Mouse (Mus musculus): Measurements from ENCODE around the gene Fntb. TPM values are rescaled to one million over a fixed set of nuclear protein-coding genes. Genes with fewer than 3 reads are reported as not detected.
A peak's percentile ranks its signal among the peaks of the same experiment; 100 is the strongest.

The Fntb gene
- polyA plus RNA-seq, 1 experiment from 2014 or later = 41.7 TPM

DNA sequence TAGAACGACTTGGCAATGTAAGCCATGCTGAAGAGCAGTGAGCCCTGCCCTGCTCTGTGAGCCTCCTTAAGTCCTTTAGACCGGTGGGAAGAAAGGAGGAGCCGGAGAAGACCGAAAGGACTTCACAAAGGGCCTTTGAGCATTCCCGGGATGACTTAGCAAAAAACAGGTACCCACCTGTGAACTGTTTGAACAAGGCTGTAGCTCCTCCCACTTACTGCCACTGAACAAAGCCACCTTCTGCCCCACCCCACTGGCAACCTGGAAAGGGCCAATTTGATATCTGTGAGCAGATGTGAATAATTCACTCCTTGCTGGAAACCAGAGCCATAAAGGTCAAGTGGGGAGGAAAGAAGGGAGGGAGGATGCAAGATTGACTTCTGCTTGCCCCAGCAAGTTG is 30.0 kb downstream of the Fntb start, which contains the start of gene Gpx2:
Gene Gpx2 (minus strand): TSS at position 205 of the 400 bp plus-strand sequence.
- Histone ChIP-seq H3K27me3 (no peaks in the 10 kb centered on the region), H3K4me2 (no peak within 1 kb of the TSS), H3K9me3 (no peaks in the 10 kb centered on the region), H3K4me1 (replicated peaks) (peaks cover 7% of the 10 kb centered on the region; the same call in 1 of the 2 replicates), H3K27ac (no peak within 1 kb of the TSS), H3K36me3 (no peaks in the 10 kb centered on the region), H3K4me3 (replicated peaks) (no peak within 1 kb of the TSS), H3K9ac (replicated peaks) (no peak within 1 kb of the TSS)
- 77% methylated on average over 5 of the region's 5 CpGs for WGBS
- no peak for ATAC-seq (ENCODE audit: insufficient number of reproducible peaks, insufficient read depth, low FRiP score, low TSS enrichment, low read depth)

DNA sequence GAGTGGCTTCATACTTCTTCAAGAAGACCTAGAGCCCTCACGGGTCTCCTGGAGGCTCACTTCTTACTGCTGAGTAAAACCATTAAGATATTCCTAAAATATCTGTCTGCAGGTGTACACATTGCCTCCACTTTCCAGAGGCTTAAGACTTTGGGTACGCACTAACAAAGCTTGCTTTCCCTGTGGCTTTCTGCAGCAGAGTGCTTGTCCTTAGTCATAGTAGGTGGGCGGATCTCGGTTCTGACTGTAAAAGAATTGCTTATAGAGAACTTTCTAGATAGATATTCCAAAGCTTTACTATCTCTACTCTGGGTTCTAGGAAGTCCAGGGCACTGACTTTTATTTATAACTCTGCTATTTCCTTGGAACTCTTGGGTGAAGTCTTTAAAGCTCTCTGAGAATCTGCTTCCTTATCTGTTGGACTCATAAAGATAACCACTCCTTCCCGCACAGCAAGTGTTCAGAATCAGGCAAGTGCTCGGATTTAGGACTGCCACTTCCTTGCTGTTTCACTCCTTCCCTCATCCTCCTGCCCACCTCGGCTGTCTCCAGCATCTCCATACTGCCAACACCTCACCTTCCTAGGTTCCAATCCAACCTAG is 31.6 kb downstream of the Fntb start:
- no peaks in the 10 kb centered on the region for H3K36me3 ChIP-seq
- peaks cover 7% of the 10 kb centered on the region; the same call in 1 of the 2 replicates for H3K4me1 ChIP-seq (replicated peaks)
- H3K4me3 ChIP-seq (replicated peaks) = no peak overlapping the region
- no peak overlapping the region for H3K9ac ChIP-seq (replicated peaks)
- no peak overlapping the region for H3K27ac ChIP-seq
- no peak overlapping the region for H3K4me2 ChIP-seq
- no peaks in the 10 kb centered on the region for H3K27me3 ChIP-seq
- 85% methylated on average over 7 of the region's 7 CpGs for WGBS
- no peak for ATAC-seq (ENCODE audit: insufficient number of reproducible peaks, insufficient read depth, low FRiP score, low TSS enrichment, low read depth)
- H3K9me3 ChIP-seq = no peaks in the 10 kb centered on the region

DNA sequence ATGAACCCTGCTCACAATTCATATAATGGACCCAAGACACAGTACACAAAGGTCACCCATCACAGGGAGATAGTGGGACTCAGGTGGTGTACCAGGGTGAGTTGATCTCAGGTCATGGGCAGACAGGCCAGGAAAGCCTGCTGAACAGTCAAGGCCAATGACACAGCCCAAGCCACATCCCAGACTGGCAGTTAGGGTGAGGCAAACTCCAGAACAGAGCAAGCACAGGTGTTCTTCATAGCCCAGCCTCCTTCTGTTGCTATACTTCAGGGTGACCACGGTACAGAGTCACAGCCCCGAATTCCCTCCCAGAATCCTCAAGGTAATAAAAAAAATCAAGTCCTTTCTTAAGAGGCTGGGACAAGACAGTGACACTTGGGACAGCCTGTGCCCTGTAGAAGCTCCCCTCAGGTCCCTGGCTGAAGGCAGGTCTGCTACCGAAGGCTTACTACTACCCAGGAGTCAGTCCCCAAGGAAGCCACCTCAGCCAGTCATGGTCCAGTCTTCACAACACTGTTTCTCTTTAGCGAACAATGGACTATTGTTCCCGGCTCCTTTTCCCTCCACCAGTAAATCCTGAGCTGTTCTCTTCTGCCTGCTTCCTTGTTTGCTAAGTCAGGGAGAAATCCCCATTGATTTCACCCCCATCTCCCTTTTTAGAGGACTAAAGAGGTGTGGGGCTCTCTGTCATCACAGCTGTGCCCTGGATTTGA is 32.8 kb downstream of the Fntb start:
- peaks cover 7% of the 10 kb centered on the region; the same call in 1 of the 2 replicates for H3K4me1 ChIP-seq (replicated peaks)
- H3K4me2 ChIP-seq = no peak overlapping the region
- H3K27me3 ChIP-seq = no peaks in the 10 kb centered on the region
- H3K27ac ChIP-seq = no peak overlapping the region
- H3K9me3 ChIP-seq = no peaks in the 10 kb centered on the region
- H3K9ac ChIP-seq (replicated peaks) = no peak overlapping the region
- H3K4me3 ChIP-seq (replicated peaks) = no peak overlapping the region
- ATAC-seq (ENCODE audit: insufficient number of reproducible peaks, insufficient read depth, low FRiP score, low TSS enrichment, low read depth) = no peak
- no peaks in the 10 kb centered on the region; the same call in 1 of the 2 replicates for H3K36me3 ChIP-seq
- WGBS = 80% methylated on average over 5 of the region's 5 CpGs

DNA sequence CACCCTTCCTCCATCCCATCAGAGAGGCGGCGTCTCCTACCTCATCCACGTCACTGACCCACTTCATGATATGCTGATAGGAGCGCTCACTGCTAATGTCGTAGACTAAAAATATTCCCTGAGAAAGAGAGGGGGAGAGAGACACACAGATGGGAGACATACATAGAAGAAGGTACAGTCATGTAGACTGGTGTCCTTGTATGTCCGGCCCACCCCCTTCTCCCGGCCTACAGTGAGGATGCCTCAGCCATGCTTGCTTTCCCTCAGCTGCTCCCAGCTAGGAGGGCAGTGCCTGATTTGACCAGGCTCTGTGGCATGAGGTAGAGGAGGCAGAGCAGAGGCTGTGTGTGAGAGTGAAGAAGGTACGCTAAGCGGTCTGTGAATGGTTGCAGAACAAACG is 37.6 kb downstream of the Fntb start:
- 92% methylated on average over 10 of the region's 10 CpGs for WGBS
- H3K4me3 ChIP-seq (replicated peaks) = no peak overlapping the region
- peaks cover 7% of the 10 kb centered on the region; the same call in 1 of the 2 replicates for H3K4me1 ChIP-seq (replicated peaks)

DNA sequence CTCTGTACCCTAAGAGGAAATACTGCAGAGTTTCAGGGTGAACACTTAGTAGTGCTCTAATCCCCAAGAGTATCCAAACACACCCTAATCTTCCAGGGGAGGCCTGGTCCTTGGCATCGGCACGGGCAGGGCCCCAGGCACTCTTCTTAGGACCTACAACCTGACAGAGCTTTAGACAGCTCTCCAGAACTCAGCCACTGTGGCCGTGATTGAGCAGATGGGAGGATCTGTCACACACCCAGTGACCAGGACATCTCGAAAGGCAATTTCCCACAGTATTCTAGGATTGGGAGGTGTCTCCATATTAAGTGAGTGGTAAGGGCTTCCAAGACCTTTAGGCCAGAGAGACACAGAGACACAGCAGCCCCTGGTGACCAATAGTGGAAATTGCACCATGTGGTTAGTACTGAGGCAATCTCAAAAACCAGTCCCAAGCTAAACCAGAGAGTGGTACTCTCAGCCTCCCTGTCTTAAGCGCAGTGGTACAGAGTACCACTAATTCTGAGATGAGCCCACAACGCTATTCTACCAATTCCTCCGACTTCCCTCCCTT is 38.4 kb downstream of the Fntb start:
- 0 out of 2 replicates have a peak, but pooled peaks have one; percentile 44 for ATAC-seq (ENCODE audit: insufficient number of reproducible peaks, insufficient read depth, low FRiP score, low TSS enrichment, low read depth)
- H3K27ac ChIP-seq = no peak overlapping the region
- no peaks in the 10 kb centered on the region for H3K27me3 ChIP-seq
- WGBS = 48% methylated on average over 7 of the region's 7 CpGs
- H3K36me3 ChIP-seq = no peaks in the 10 kb centered on the region; the same call in 1 of the 2 replicates
- H3K4me1 ChIP-seq (replicated peaks) = 0 out of 2 replicates have a peak, but pooled peaks cover under 1% of the 10 kb centered on the region
- no peak overlapping the region for H3K4me3 ChIP-seq (replicated peaks)
- no peak overlapping the region for H3K4me2 ChIP-seq
- H3K9ac ChIP-seq (replicated peaks) = no peak overlapping the region
- H3K9me3 ChIP-seq = no peaks in the 10 kb centered on the region

More for the DNA sequence above, 37.6 kb downstream of the Fntb start:
- Histone ChIP-seq H3K9ac (replicated peaks) (no peak overlapping the region), H3K9me3 (no peaks in the 10 kb centered on the region), H3K4me2 (no peak overlapping the region), H3K36me3 (no peaks in the 10 kb centered on the region; the same call in 1 of the 2 replicates), H3K27me3 (no peaks in the 10 kb centered on the region), H3K27ac (no peak overlapping the region)
- no peak for ATAC-seq (ENCODE audit: insufficient number of reproducible peaks, insufficient read depth, low FRiP score, low TSS enrichment, low read depth)

DNA sequence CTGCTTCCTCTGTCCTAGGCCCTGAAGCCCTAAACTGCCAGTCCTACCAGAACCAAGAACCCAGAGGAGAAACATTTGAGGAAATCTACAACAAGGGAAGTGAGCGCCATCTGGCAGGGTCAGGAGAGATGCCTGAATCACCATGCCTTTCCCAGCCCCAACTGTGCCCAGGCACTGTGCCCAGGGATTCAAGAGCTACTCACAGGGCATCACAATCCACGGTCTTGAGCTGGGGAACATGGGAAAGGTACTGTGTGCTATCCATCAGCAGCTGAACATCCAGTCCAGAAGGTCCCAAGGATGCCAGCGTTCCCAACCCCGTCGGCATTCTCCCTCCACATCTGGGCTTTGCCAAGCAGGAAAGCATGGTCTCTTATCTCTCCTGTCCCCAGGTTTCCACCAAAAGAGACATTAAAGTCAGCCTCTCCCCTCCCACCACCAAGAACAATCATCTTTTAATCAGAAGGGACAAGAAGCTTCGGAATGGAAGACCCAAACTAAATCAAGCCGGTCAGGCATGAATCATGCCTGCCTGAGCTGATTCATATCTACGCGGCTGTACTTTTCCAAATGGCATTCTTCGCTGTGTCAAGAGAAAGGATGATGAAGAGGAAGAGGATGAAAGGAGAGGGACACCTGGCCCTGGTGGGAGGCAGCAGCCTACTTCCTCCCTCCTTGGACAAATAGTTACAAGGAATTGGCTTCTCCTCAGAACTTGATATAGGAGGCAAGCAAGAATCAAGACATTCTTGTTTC is 39.8 kb downstream of the Fntb start:
- WGBS = 91% methylated on average over 10 of the region's 10 CpGs
- Histone ChIP-seq H3K4me3 (replicated peaks) (no peak overlapping the region), H3K9ac (replicated peaks) (no peak overlapping the region), H3K9me3 (no peaks in the 10 kb centered on the region), H3K27ac (no peak overlapping the region), H3K36me3 (no peaks in the 10 kb centered on the region; the same call in 1 of the 2 replicates), H3K4me1 (replicated peaks) (no peaks in the 10 kb centered on the region), H3K4me2 (no peak overlapping the region), H3K27me3 (no peaks in the 10 kb centered on the region)
- ATAC-seq (ENCODE audit: insufficient number of reproducible peaks, insufficient read depth, low FRiP score, low TSS enrichment, low read depth) = no peak

DNA sequence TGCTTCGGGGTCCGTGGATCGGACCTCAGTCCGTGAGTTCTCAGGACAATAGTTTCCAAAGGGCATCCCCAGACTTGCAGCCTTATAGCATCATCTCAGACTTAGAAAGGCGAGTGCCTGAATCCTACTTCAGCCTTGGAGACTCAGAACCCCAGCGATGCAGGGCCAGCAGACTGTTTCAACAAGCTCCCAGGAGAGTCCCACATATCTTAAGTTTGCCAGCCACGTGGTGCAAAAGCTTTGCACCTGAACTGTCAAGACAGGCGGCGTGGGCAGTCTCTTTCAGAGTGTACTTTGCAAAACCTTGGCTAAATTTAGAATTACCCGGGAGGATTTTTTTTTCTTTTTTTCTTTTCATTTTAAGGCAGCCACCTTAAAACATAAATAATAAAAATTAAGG is 42.4 kb downstream of the Fntb start:
- Histone ChIP-seq H3K4me1 (replicated peaks) (no peaks in the 10 kb centered on the region), H3K27ac (no peak overlapping the region), H3K9me3 (no peaks in the 10 kb centered on the region), H3K4me2 (no peak overlapping the region), H3K27me3 (no peaks in the 10 kb centered on the region), H3K9ac (replicated peaks) (no peak overlapping the region), H3K36me3 (no peaks in the 10 kb centered on the region; the same call in 1 of the 2 replicates), H3K4me3 (replicated peaks) (no peak overlapping the region)
- ATAC-seq (ENCODE audit: insufficient number of reproducible peaks, insufficient read depth, low FRiP score, low TSS enrichment, low read depth) = no peak
- WGBS = 83% methylated on average over 10 of the region's 10 CpGs

DNA sequence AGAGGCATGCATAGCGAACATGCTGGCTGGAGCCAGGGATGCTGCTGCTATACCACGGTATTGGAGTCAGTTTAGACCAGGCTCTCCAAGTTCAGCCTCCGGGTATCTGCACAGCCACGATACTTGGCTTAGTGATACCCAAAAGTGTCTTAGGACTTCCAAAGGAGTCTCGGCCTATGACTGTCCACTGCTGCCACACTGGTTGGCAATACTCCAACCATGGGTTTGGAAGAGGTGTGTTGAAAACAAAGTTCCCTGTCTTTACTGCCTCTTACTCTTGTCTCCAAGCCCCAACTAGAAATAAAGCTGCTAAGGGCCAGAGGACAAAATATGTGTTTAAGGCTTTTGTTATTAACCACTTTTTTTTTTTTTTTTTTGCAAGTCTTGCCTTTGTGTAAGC is 45.1 kb downstream of the Fntb start:
- peaks cover 7% of the 10 kb centered on the region; the same call in 1 of the 2 replicates for H3K4me1 ChIP-seq (replicated peaks)
- no peak overlapping the region for H3K9ac ChIP-seq (replicated peaks)
- H3K4me3 ChIP-seq (replicated peaks) = no peak overlapping the region
- 92% methylated on average over 5 of the region's 5 CpGs for WGBS
- H3K4me2 ChIP-seq = no peak overlapping the region
- H3K36me3 ChIP-seq = no peaks in the 10 kb centered on the region
- H3K27me3 ChIP-seq = no peaks in the 10 kb centered on the region
- no peaks in the 10 kb centered on the region for H3K9me3 ChIP-seq
- H3K27ac ChIP-seq = no peak overlapping the region
- ATAC-seq (ENCODE audit: insufficient number of reproducible peaks, insufficient read depth, low FRiP score, low TSS enrichment, low read depth) = no peak

DNA sequence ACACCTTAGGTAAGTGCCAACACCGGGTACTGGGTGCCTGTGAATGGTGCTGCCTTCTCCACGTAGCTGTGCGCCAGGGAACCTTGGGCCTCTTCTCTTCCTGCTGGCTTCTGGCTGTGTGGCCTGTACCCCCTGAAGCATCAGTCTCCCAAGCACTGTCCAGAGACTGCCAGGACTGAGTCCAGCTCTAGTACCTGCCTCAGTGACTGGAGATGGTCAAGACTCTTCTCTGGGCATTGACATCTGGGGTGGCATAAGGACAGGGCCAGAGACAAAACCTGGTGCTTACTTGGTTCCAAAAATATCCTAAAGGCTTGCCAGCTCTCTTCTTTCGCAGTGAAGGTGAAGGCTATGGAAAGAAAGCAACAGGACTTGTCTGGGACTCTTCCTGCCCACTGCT is 45.6 kb downstream of the Fntb start:
- 90% methylated on average over 4 of the region's 4 CpGs for WGBS
- no peak overlapping the region for H3K4me3 ChIP-seq (replicated peaks)
- H3K9me3 ChIP-seq = no peaks in the 10 kb centered on the region
- no peak overlapping the region for H3K27ac ChIP-seq
- H3K27me3 ChIP-seq = no peaks in the 10 kb centered on the region
- ATAC-seq (ENCODE audit: insufficient number of reproducible peaks, insufficient read depth, low FRiP score, low TSS enrichment, low read depth) = no peak
- H3K9ac ChIP-seq (replicated peaks) = no peak overlapping the region
- peaks cover 9% of the 10 kb centered on the region; the same call in 1 of the 2 replicates for H3K4me1 ChIP-seq (replicated peaks)
- H3K4me2 ChIP-seq = no peak overlapping the region
- H3K36me3 ChIP-seq = no peaks in the 10 kb centered on the region

DNA sequence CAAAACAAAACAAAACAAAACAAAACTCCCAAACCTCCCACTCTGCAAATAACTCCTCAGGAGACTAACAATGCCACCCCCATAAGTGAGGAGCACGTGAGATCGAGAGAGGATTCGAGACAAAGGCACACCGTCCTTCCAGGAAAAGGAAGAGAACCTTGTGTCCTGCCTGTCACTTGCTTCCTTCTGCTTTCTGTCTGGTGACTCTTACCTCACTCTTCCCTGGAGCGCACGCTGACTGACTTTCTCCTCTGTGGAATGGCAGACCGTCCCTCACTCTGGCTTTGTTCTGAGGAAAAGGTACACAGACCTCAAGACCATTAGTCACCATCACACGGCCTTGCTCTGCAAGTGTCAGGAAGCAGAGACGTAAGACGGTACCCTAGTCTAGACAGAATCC is 48.2 kb downstream of the Fntb start:
- no peaks in the 10 kb centered on the region for H3K36me3 ChIP-seq
- H3K4me2 ChIP-seq = no peak overlapping the region
- H3K27ac ChIP-seq = no peak overlapping the region
- no peak overlapping the region for H3K4me3 ChIP-seq (replicated peaks)
- no peak for ATAC-seq (ENCODE audit: insufficient number of reproducible peaks, insufficient read depth, low FRiP score, low TSS enrichment, low read depth)
- no peaks in the 10 kb centered on the region for H3K27me3 ChIP-seq
- H3K9me3 ChIP-seq = no peaks in the 10 kb centered on the region
- 69% methylated on average over 10 of the region's 10 CpGs for WGBS
- H3K9ac ChIP-seq (replicated peaks) = no peak overlapping the region
- peaks cover 26% of the 10 kb centered on the region for H3K4me1 ChIP-seq (replicated peaks)

DNA sequence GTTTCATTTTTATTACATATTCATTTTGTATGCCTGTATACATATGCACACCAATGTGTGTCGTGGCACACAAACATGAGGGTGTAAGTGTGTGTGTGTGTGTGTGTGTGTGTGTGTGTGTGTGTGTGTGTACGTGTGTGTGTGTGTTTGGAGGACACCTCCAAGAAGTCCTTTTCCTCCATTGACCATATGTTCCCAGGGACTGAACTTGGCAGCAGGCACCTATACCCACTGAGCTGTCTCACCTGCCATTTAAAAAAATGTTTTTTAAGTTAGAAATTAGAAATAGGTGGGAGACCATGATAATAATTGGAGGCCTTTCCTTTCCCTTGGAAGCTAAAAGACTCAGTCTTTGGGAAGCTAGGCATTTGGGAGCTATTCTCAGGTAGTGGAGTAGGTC is 48.7 kb downstream of the Fntb start:
- Histone ChIP-seq H3K4me2 (no peak overlapping the region), H3K27me3 (0 out of 2 replicates have a peak, but pooled peaks cover 2% of the 10 kb centered on the region), H3K4me3 (replicated peaks) (no peak overlapping the region), H3K36me3 (no peaks in the 10 kb centered on the region), H3K9me3 (no peaks in the 10 kb centered on the region), H3K9ac (replicated peaks) (no peak overlapping the region), H3K4me1 (replicated peaks) (peaks cover 26% of the 10 kb centered on the region), H3K27ac (no peak overlapping the region)
- ATAC-seq (ENCODE audit: insufficient number of reproducible peaks, insufficient read depth, low FRiP score, low TSS enrichment, low read depth) = no peak
- WGBS = 83% methylated on average over 2 of the region's 2 CpGs
